Mouse (Mus musculus) liver, embryonic 14.5 days (tissue): ENCODE results near the gene Mindy1. TPM values are rescaled to one million over a fixed set of nuclear protein-coding genes. Genes with fewer than 3 reads are reported as not detected.

Experiments
- ATAC-seq: fragments of 200-750 bp; cut with Nextera tagmentation; 2 replicates; pipeline ENCODE4 v1.8.0; 2017; ENCODE audit warnings: moderate number of reproducible peaks, mild to moderate bottlenecking, moderate library complexity; ENCODE audit not compliant: insufficient read depth
- DNase-seq, 3 experiments: peaks; one replicate each; pipeline ENCODE4 v3.0.0-alpha.2; 2012 to 2013; ENCODE audit warnings: low read depth in 3 of 3, low spot score in 3 of 3
- H3K27ac ChIP-seq: fragments of 300-500 bp; sonication (generic); 2 replicates; pipeline ENCODE4 v1.5.1; 2014; ENCODE audit warnings: moderate library complexity, mild to moderate bottlenecking, control low read depth, inconsistent platforms
- H3K27me3 ChIP-seq: fragments of 300-500 bp; sonication (generic); 2 replicates; pipeline ENCODE4 v1.6.1; 2014; ENCODE audit warnings: mild to moderate bottlenecking, low read length, moderate library complexity; ENCODE audit not compliant: control insufficient read depth, insufficient read depth
- H3K36me3 ChIP-seq: fragments of 300-500 bp; sonication (generic); replicated peaks from 2 replicates; pipeline ENCODE4 v1.6.1; 2014; ENCODE audit warnings: low read depth; ENCODE audit not compliant: control insufficient read depth, insufficient read depth
- H3K4me1 ChIP-seq, 2 experiments: fragments of 200-500 bp in 1 of 2; fragments of 300-500 bp in 1 of 2; sonication (generic) in 1 of 2; replicated peaks; 2 replicates each; pipeline ENCODE4 v1.6.1; 2012 to 2014; ENCODE audit warnings: antibody characterized with exemption in 1 of 2, inconsistent platforms in 1 of 2, low read length in 1 of 2; ENCODE audit not compliant: control insufficient read depth in 2 of 2, insufficient read depth in 2 of 2
- H3K4me2 ChIP-seq: fragments of 300-500 bp; sonication (generic); 2 replicates; pipeline ENCODE4 v1.6.1; 2014; ENCODE audit warnings: low read depth, mild to moderate bottlenecking, control low read depth, moderate library complexity
- H3K4me3 ChIP-seq, 2 experiments: fragments of 200-500 bp in 1 of 2; fragments of 300-500 bp in 1 of 2; sonication (generic) in 1 of 2; 2 replicates each; pipeline ENCODE4 v1.5.1; 2012 to 2014; ENCODE audit warnings: low read depth in 2 of 2, low read length in 2 of 2, mild to moderate bottlenecking in 2 of 2, control low read depth in 1 of 2, inconsistent platforms in 1 of 2, moderate library complexity in 1 of 2; ENCODE audit not compliant: insufficient read depth in 1 of 2
- H3K9ac ChIP-seq: fragments of 300-500 bp; sonication (generic); replicated peaks from 2 replicates; pipeline ENCODE4 v1.6.1; 2014; ENCODE audit warnings: mild to moderate bottlenecking, control low read depth, moderate library complexity
- H3K9me3 ChIP-seq: fragments of 300-500 bp; sonication (generic); 2 replicates; pipeline ENCODE4 v1.6.1; 2016; ENCODE audit warnings: low read length, mixed read lengths; ENCODE audit not compliant: control insufficient read depth
- CTCF ChIP-seq: IDR thresholded peaks from 2 replicates; pipeline ENCODE4 v1.5.1; 2016; ENCODE audit warnings: antibody characterized with exemption, low read depth, control low read depth
- EP300 ChIP-seq: IDR thresholded peaks from 2 replicates; pipeline ENCODE4 v1.6.1; 2016; ENCODE audit warnings: antibody characterized with exemption, low read depth
- WGBS: fragments of 180-500 bp; shearing (Covaris S2); extraction: QIAGEN DNeasy Blood & Tissue Kit; methylation state at CpG from one replicate; pipeline ENCODE4 v1.1.7; 2014; ENCODE audit not compliant: insufficient replicate concordance; 5-methylcytosine and 5-hydroxymethylcytosine counted together
- polyA plus RNA-seq, 2 experiments: library from polyadenylated mRNA; depleted of rRNA in 1 of 2; stranded (reverse) in 1 of 2; unstranded in 1 of 2; fragments of >200 nt; fragmentation: Nextera tagmentation in 1 of 2; extraction: Ambion mirVana in 1 of 2; gene quantifications; 2 replicates each; pipeline versions ENCODE4 v1.2.1 to v1.2.3; 2012 to 2014

Mindy1 gene
- polyA plus RNA-seq, 2 experiments, result 13.6 to 16.1 TPM

DNA sequence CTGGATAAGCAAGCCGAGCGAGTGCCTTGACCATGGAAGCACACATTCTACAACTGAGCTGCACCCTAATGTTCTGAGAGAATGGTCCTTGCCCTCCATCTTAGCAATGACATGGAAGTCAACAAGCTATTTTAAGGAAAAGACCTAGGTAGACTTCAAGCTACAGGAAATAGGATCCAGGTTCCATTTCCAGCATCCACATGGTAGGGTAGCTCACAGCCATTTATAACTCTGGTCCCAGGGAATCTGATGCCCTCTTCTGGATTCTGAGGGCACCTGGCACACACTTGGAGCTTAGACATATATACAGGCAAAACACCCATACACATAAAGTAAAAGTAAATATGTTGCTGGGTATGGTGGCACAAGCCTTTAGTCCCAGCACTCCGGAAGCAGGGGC is 15.1 kb upstream of the Mindy1 start:
- H3K9ac ChIP-seq, result no peak overlapping the region
- no peak overlapping the region for H3K4me2 ChIP-seq
- DNase-seq (no peak), ATAC-seq (no peak)
- 83% methylated on average over 3 of the region's 3 CpGs for WGBS
- H3K4me3 ChIP-seq, result no peak overlapping the region
- H3K27ac ChIP-seq, result no peak overlapping the region
- TF ChIP-seq CTCF (no peak), EP300 (no peak)
- H3K4me1 ChIP-seq, result no peaks in the 10 kb centered on the region; a peak in 1 of 4 replicates
- no peaks in the 10 kb centered on the region for H3K27me3 ChIP-seq
- no peaks in the 10 kb centered on the region for H3K9me3 ChIP-seq
- H3K36me3 ChIP-seq, result peaks cover 3% of the 10 kb centered on the region

DNA sequence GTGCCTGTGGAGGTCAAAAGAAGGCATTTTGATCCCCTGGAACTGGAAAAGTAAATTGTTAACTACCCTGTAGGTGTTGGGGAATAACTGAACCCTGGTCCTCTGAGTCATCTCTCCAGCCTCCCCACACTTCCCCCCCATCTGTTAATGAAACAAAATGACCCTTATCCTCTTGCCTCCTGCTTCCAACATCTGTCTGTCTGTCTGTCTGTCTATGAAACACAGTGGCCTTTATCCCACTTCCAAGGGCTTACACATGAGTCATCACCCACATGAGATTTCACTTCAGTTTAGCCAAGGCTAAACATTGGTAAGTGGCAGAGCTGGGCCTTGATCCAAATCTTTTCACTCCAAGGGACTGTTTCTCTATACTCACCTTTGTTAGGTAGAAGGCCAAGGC is 13.3 kb upstream of the Mindy1 start:
- no peak for DNase-seq
- H3K9me3 ChIP-seq, result no peaks in the 10 kb centered on the region
- no peaks in the 10 kb centered on the region for H3K27me3 ChIP-seq
- H3K9ac ChIP-seq, result no peak overlapping the region
- H3K27ac ChIP-seq, result no peak overlapping the region
- no peak overlapping the region for H3K4me3 ChIP-seq
- no peak overlapping the region for H3K4me2 ChIP-seq
- no peaks in the 10 kb centered on the region; a peak in 1 of 4 replicates for H3K4me1 ChIP-seq
- ATAC-seq, result no peak
- no peaks in the 10 kb centered on the region; the same call in 1 of the 2 replicates for H3K36me3 ChIP-seq
- TF ChIP-seq EP300 (no peak), CTCF (no peak)

DNA sequence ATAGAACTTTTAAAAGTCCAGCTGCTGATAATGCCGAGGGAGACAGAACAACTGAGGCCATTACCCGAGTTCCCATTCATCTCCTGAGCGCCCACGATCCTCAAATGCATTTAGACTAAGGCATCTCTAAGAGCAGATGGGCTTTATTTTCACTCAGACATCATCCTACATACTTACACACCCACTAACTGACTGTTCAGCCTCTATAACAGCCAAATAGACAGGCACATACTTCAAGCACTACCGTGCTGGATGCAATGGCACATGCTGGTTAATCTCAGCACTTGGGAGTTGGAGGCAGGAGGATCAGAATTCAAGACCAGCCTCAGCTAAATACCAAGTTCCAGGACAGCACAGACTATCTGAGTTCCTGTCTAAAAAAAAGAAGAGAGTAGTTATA is 11.4 kb upstream of the Mindy1 start:
- H3K4me3 ChIP-seq, result no peak overlapping the region
- no peak for ATAC-seq
- no peak for DNase-seq
- WGBS, result 83% methylated on average over 5 of the region's 5 CpGs
- no peaks in the 10 kb centered on the region; a peak in 1 of 4 replicates for H3K4me1 ChIP-seq
- H3K27ac ChIP-seq, result no peak overlapping the region
- H3K9ac ChIP-seq, result no peak overlapping the region
- TF ChIP-seq CTCF (no peak), EP300 (no peak)
- no peaks in the 10 kb centered on the region for H3K27me3 ChIP-seq
- no peak overlapping the region for H3K4me2 ChIP-seq
- no peaks in the 10 kb centered on the region; the same call in 1 of the 2 replicates for H3K36me3 ChIP-seq
- H3K9me3 ChIP-seq, result no peaks in the 10 kb centered on the region

DNA sequence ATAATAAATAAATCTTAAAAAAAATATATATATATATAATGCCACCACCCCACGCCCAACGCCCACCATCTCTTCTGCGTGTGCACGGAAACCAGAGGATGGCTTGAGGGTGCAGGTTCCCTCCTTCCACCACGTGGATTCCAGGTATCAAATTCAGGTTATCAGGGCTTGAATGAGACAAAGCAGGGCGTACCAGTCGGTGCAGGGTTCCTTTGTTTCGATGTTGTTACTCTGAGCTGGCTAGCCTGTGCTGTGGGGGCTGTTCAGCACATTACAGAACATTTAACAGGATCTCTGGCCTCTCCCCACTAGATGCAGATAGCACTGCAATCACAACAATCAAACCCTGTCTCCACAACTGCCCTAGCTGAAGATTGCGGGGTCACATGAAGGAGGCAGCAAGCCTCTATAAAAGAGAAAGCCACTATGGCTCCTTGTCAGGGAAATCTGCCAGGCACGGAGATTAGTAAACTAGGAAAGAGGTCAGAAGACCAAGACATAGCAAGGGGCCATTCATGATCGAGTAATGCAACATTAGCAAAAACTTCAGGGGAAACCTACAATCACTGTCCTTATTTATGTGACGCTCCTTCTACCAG is 10.3 kb upstream of the Mindy1 start:
- DNase-seq (no peak), ATAC-seq (no peak)
- H3K4me2 ChIP-seq, result no peak overlapping the region
- H3K27me3 ChIP-seq, result no peaks in the 10 kb centered on the region
- no peaks in the 10 kb centered on the region for H3K9me3 ChIP-seq
- peaks cover 3 to 5% of the 10 kb centered on the region in 2 experiments for H3K4me1 ChIP-seq
- TF ChIP-seq EP300 (no peak), CTCF (no peak)
- H3K36me3 ChIP-seq, result no peaks in the 10 kb centered on the region; the same call in 1 of the 2 replicates
- 75% methylated on average over 12 of the region's 12 CpGs for WGBS
- no peak overlapping the region for H3K27ac ChIP-seq
- no peak overlapping the region for H3K4me3 ChIP-seq
- H3K9ac ChIP-seq, result no peak overlapping the region

DNA sequence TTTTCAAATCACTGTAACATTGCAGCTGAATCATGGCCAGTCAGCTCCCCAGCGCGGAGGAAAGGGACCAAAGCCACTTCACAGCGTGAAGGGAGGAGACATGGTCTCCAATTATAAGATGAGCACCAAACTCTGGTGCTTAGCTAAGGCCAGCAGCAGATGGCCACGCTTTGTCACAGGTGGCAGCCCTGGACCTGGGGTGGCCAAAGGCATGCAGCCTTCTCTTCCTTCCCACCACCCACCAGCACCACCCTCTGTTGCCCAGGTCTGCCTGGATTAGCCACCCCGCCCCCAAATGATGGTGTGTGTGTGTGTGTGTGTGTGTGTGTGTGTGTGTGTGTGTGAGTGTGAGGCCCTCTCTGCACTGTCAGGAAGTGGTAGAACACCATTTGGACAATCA is 7.7 kb upstream of the Mindy1 start:
- Histone ChIP-seq H3K27ac (no peak overlapping the region), H3K4me1 (peaks cover 8 to 18% of the 10 kb centered on the region in 2 experiments), H3K4me3 (no peak overlapping the region), H3K4me2 (no peak overlapping the region), H3K36me3 (no peaks in the 10 kb centered on the region), H3K27me3 (no peaks in the 10 kb centered on the region), H3K9me3 (no peaks in the 10 kb centered on the region), H3K9ac (no peak overlapping the region)
- DNase-seq (no peak), ATAC-seq (no peak)
- 69% methylated on average over 5 of the region's 5 CpGs for WGBS
- TF ChIP-seq CTCF (no peak), EP300 (no peak)
